Mouse (Mus musculus) stomach, postnatal 0 days (tissue): ENCODE measurements around the gene Hoxb9.

ENCODE experiments used
- CTCF ChIP-seq: IDR thresholded peaks from 2 replicates; pipeline ENCODE4 v1.5.1; 2016; ENCODE audit warnings: antibody characterized with exemption, low read depth, mild to moderate bottlenecking, moderate library complexity
- EP300 ChIP-seq: optimal IDR thresholded peaks from 2 replicates; pipeline ENCODE3; 2016; ENCODE audit warnings: antibody characterized with exemption

- no peak for TF ChIP-seq EP300
- peak; percentile 94 for TF ChIP-seq CTCF
Measured at GRCm38 (mm10) chr11:96278773-96279172, 7.5 kb downstream of the Hoxb9 start.
